Mouse (Mus musculus) cerebellum, postnatal 25 days (tissue): ENCODE results near the gene Rassf4.

ENCODE experiments used
- DNase-seq, 2 experiments: peaks; one replicate each; pipeline ENCODE4 v3.0.0; 2021; ENCODE audit warnings: mixed read lengths in 2 of 2

The Rassf4 gene

DNA sequence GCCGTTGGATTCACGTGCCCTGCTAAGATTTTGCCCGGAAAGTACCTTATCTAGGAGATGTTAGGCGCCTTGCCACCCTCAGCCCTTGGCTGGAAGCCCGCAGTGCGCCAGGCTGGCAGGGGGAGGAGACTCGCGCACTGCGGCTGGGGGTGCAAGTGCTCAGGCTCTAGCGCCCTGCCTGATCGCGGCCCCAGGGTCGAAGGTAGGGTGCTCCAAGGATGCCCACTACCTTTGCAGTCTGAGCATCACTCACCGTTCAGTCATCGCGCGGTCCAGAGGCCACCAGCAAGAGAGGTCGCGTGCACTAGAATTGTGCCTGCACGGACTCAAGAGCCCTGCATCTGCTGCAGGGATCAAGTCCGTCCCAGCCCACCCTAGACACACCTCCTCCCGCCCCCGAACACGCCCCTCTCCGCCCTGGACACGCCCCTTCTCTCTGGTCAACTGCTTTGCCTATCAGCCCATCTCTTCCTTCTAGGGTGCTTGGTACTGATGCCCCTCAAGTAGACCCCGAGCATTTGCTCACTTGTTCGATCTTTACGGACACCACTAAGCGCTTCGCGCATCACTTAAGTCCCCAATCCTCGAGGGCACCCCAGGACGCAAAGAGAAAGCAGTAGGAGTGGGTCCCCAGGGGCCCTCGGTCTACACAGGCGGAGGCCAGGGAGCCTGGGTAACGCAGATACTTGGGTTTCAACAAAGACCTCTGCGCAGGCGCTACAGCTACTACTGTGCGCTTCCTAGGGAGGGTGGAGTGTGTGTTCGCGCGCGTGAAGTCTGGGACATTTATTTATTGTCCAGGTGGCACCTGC, at the start of gene Rassf4:
Rassf4 (minus strand) TSS at position 482 of the 812 bp plus-strand sequence.
- peak; percentile 69 to 77 for DNase-seq

DNA sequence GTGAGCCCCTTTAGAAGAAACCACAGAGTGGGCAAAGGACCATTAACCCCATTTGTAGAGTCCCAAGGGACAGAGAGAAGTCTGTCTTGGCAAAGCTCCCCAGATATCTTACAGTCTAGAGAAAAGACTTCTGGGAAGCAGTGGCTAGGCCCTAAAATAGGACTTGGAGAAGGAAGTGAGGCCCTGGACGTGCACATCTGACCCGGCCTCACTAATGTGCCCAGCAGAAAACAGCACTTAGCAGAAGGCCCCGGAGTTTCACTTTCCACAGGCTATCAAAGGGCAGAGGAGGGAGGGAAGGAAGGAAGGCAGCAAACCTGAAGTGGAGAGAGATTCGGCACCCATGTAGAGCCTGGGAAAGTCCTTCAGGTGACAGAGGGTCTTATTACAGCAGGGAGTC, 45.2 kb upstream of the Rassf4 start:
- no peak for DNase-seq

DNA sequence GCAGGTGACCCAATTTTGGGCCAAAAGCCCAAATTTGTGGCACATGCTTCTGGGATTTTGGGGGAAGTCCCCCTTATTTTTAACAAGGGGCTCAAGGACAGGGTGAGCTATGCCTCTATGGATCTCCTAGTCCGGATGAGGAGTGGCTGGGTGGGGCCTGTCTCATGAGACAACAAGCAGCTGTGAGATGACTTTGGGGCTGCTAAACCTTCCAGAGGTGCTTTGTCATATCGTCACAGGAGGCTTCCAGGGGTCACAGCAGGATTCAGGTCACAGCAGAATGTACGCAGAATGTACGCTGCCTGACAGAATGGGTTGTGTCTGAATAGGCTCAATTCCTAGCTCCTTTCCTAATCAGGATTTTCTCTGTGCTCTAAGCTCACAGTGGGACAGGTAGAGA, 44.6 kb upstream of the Rassf4 start:
- no peak for DNase-seq

DNA sequence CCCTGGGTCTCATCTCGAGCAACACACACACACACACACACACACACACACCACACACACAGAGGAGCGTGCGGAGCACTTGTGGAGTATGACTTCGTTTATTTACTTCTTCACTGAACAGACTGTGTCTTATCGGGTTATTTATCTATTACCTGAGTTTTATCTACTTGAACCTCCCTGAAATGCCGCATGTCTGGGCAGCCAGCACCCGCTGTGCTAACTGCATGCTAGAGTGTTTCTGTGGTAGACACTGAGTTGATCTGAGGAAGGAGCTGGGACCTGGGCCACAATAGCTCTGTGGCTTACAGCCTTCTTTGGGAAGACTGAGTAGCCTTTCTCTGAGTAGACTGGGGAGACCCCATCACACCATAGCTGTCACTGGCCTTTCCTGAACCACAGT, 44.1 kb upstream of the Rassf4 start:
- no peak for DNase-seq

DNA sequence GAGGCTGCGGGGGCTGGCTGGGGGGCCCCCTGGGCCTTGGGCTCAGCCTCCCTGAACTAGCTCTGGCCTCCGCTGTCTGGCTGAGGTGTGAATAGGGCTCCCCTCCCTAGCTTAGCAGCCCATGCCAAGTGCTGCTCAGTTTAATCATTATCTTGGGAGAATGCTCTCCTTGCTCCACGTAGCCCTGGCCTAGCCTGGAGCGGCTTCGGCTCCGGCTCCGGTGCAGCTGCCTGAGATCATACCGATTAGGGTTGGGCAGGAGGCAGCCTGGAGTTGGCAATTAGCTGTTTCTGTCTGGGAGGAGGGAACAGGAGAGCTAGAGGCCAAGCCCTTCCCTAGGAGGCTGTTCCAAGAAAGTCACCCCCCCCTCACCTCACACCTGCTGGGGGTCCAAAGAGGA, 42.9 kb upstream of the Rassf4 start, which contains the start of gene Tmem72:
Tmem72 (minus strand) TSS at position 248 of the 400 bp plus-strand sequence.
- DNase-seq, result no peak

DNA sequence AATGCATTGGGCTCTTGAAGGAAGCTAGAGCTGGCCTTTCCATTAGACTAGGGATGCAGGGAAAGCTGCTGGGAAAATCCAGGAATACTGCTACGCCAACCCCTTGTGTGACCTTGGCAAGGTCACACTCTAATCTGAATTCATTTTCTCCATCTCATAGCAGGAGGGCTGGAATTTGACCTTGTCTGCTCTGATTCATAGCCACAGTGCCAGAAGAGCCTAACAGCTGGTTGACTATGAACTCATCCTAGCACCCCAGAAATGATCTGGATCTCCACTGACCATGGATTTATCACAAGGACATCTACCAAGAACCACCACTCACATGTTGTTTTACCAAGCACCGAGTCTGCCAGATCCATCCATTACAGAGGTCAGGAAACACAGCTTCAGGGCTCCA, 41.4 kb upstream of the Rassf4 start:
- no peak for DNase-seq

DNA sequence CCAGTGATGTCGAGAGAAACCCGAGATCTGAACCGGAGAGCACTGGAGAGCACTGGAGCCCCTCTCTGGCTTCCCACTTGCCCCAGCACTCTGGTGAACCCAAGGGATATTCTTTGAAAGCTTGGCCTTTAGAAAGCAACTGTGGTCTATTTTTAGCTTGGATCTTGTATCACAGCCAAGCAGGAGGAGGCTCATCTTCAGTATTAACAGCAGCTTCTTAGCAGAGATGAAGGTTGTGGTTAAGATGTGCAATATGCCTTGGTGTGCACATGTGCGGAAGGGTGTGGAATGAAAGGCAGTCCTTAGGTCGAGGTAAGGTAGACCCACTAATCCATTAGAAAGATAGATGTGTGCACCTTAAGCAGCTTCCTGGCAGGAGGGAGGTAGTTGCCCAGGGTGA, 40.8 kb upstream of the Rassf4 start:
- no peak for DNase-seq

DNA sequence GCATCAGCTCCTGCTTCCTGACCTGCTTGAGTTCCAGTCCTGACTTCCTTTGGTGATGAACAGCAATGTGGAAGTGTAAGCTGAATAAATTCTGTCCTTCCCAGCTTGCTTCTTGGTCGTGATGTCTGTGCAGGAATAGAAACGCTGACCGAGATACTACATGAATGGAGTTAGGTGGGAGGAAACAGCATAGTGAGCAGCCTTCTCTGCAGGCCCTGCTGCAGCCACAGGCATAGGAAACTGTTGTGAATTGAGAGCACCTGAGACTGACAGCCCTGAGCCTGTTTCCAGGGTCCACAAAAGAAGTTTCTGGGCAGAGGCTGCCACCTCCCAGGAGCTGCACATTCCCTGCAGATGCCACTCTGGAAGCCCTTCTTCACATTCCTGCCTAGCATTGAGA, 40.2 kb upstream of the Rassf4 start:
- no peak for DNase-seq

DNA sequence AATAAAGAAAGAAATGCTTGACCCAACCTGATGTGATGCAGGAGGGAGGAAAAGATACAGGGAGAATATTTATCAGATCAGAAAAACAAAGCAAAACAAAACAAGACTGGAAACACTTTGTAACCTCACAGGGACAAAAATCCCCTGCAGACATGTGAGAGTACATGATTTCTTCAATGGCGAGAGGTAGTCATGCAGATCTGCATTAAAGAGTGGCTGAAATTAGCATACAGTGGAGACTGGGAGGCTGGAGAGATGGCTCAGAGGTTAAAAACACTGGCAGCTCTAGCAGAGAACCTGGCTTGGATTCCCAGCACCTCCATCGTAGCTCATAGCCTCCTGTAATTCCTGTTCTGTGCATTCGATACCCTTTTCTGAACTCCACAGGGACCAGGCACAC, 38.8 kb upstream of the Rassf4 start:
- DNase-seq, result no peak

DNA sequence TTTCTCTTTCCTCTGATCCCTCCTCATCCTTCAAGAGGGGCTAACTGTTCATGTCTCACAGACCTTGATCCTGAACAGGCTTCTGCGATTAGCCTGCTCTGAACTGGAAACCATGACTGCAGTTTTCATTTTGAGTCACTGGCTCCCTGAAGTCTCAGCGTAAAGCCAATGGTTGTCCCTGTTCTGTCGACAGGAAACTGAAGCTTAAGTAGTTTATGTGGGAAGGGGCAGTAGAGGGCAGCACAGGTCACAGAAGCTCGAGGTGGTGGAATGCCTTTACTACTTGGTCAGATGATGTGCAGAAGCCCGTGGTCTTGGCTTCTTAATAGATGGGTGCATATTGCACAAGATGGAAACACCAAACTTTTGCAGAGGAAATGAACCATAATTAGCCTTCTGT, 38.3 kb upstream of the Rassf4 start:
- no peak for DNase-seq

DNA sequence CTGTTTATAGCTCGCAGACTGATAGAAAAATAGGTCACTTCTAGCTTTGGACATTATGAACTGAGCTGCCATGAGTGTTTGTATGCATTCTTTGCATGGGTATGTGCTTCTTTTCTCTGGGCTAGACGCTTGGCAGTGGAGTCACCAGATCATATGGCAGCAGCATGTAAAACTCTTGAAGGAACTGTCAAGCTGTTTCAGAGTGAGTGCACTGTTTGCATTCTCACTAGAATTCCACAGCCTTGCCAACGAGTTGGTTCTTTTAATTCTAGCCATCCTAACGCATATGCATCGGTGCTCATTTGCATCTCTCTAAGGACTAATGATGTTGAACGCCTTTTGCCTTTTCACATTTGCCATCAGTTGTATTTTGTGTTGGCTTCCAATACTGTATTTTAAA, 30.6 kb upstream of the Rassf4 start:
- DNase-seq, result no peak

DNA sequence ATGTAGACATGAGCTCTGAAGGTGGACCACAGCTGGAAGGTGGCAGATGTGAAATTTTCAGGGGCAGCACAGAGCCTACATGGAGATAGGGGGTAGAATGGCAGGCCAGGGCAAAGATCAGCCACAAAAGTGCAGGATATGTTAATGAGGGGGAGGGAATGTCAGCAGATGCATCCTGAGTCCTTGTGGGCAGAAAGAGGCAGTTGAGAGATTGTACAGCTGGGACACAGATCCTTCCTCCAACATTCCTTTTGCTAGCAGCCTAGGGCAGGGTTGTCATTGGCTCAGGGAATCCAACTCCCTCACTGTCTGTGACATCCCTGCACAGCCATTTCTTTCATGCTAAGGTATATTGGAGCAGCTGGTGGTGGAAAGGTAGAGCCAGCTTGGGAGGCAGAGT, 27.1 kb upstream of the Rassf4 start:
- no peak for DNase-seq

DNA sequence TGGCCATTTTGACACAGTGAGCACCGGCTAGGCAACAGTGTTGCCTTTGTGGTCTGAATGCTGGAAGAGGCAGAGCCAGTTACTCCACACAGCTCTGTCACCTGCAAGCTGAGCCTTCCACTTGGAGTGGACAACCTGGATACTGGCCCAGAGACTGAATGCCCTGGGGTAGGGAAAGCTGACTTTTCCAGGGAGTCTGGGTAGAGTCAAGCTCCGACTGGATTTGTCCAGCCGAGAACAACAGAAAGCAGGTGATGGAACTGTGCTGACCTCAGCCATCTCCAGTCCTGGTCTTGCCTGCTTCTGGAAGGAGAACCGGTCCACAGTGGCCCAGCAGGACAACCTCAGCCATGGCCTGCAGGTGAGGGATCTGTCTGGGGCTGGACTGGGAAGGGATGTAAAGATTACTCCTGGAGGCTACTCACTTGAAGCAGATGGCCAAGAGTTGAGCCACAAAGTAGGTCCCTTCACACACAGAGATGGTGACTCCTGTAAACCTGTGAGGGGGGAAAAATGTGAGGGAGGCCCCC, 24.2 kb upstream of the Rassf4 start:
- DNase-seq, result no peak

DNA sequence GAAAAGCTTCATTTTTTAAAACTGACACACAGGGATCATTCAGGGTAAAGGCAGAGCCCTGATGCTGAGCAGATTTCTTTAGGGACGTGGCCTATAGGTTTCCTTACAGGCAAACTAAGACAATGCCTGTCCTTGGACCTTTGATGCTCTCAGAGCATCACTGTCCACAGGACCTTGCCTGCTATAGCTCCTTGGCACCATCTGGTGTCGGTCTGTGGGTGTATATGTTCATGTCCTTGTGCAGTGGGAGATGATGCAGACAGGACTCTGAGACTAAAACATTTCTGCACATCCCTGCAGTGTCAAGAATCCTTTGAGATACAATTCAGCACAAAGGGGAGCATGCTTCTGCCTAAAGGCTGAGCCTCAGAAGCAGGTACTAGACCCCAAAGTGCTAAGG, 23.7 kb upstream of the Rassf4 start:
- DNase-seq, result no peak

DNA sequence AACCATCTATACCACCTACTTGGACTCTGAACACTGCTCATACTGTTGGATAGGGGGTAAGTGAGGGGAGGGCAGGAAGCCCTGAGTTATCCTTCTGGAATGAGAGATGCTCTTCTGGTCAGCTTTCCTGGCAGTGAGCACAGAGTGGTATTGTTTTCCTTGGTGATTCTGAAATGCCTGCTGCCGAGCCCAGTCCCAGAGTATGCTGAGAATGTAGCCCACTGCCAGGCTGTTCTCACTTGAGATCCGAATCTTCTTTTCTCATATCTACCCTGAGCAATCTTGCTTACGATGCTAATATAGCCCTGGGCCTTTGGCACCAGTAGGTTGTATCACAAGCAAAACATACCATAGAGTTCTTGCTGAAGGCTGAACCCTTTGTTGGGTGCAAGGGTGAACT, 20.6 kb upstream of the Rassf4 start:
- no peak for DNase-seq

DNA sequence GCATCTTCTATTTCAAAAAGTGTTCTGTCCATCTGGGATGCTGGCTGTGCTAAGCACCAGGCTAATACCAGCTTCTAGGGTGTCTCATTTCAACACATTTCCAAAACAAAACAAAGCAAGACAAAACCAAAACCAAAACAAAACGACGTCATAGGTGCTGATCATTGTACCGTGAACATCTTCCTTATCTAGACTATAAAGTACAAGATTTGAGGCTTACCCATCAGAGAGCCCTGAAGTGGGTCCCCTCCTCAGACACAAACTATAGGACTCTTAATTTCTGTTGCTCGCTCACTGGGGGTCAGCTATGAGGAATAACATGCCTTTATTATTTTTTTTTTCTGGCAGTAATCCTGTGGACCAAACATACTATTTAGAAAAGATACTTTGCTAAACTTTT, 19.9 kb upstream of the Rassf4 start:
- DNase-seq, result no peak

DNA sequence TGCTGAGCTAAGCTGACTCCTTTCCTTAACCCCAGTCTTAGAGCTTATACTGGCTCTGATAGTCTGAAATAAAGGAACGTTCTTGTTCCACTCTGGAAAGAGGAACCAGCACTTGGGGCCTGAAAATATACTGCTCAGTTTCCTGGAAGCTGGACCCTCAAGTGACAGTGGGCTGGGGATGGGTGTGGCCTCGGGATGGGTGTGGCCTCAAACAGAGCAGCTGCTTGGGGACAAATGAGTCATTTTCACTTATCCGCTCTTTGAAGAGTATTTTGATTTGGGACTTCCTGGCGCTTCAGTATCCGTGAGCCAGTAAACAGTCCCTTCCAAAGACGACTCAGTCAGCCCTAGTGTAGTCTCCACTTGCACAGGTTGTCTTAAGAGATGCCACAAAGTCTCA, 8.6 kb upstream of the Rassf4 start:
- no peak for DNase-seq

DNA sequence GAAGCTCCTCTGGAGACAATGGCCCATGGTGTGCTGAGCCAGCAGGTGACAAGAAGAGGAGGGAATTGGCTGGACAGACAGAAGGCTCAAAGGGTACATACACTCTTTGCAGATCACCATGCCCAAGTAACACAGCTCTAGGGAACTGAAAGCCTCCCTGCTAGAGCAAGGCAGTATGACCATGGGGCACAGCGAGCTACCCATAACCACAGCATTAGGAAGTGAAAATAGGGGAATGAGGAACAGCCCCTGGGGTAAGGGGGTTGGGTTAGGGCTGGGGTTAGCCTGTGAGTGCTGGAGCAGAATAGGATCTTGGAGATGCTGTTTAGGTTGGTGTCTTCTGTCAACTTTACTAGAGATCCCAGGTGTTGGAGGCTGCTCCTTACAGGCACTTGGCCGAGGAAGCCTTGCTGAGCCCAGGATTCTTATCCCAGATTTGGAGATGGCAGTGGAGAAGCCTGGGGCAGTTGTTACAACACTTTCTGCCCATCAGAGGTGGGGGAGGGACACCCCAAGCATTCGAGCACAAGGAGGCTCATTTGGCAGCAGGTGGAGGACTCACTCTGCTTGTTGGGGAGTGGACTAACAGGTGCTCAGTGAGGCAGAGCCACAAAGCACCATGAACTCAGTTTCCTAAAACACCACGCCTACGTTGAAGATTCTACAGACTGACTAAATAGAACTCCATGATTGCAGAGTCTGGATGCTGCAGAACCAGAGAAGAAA, 6.0 kb upstream of the Rassf4 start:
- DNase-seq, result no peak

DNA sequence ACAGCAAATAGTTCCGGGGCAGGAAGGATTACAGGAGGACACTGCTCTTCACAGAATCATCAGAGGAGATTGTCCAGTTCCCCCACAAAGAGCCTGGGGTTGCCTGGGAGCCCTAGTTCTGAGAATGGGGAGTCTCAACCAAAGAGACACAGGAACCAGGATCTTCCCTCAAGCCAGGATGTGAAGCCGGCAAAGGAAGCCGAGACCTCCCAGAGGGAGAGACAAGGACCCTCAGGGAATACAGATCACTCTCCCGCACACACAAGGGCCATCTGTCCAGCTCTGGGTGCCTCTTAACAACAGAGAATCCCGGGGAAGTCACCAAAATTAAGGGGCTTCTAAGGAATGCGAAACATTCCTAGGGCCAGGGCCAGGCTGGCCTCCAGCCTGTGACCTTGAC, 3.6 kb upstream of the Rassf4 start:
- no peak for DNase-seq

DNA sequence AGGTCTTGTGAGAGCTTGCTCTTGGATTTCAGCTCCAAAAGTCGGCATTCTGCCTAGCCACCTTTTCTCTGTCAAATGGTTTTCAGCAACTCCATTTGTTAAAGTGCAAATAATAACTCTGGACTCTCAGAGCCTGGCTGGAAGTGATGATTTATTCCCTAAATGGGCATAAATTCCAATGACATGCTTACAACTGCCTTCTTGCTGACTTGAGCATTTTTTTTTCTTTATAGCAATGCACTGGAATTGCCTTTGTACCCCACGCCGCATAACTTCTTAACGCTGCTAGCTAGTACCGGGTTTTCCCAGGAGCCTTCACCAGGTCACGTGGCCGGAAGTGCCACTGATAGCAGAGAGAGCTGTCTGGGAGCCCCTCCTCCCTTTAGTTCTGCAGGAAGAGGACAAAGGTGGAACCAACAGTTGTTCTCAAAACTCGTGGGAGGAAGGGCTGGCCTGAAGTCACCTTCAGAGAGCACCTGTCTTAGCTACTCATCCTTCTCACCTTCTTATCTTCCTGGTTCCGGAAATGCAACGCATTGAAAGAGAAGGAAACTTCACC, 2.7 kb upstream of the Rassf4 start:
- DNase-seq, result no peak

DNA sequence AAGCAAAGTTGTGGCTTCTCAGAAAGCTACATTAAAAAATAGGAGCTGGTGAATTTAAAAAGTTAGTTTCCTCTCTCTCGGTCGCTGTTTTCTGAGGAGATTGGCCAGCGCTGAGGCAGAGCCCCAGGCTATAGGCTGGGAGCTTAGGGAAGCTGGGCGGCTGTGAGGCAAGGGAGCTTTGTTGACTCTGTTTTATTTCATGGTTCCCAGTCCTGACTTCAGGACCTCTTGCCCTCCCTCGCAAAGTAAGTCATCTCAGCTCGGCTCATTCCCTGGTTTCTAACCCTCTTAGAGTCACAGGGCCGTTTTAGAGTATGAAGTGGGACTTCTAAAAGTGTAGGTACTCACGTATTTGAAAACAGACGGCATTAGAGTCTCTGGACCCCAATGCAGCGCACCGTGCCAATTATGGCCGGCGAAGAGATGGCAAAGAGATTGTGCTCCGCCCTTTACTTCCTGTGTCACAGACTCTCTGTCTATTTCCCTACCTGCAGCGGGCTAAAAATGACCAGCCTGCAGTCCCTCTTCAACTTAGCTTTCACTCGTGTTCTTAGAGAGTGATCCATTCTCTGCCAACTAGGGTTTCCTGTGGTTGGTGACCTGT, 633 bp upstream of the Rassf4 start:
- no peak for DNase-seq

DNA sequence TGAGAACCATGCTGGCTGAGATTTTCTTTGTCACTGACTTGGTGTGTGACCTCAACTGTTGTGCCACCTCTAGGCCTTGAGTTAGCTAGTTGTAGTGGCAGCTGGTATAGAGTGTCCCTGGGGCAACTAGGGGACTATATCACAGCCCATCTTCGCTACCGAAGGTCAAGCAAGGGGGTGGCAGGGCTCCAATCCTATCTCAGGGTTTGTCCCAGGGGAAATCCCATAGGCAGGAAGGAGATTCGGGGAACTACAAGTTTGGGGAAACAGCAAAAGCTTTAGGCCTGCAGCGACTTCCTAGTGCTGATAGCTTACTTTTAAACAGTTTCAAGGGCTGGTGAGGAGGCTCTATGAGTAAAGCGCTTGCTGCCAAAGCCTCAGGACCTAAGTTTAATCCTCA, 1.4 kb downstream of the Rassf4 start:
- no peak for DNase-seq

DNA sequence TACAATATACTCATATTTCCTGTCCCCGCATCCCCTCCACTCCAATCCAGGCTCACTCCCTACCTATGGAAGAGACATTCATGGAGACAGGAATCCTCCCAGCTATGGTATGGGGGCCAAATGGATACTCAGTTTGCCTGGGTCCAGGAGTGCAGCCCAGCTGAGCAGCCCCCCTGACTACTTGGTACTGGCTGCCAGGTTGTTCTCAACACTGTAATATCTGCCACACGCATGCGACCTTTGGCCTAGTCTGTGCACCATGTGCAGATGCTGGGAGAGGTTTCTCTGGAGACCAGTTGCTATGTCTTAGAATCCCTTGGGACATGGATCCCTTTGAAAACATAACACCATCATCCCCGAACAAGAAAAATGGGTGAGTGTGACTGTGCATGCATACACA, 2.0 kb downstream of the Rassf4 start:
- no peak for DNase-seq

DNA sequence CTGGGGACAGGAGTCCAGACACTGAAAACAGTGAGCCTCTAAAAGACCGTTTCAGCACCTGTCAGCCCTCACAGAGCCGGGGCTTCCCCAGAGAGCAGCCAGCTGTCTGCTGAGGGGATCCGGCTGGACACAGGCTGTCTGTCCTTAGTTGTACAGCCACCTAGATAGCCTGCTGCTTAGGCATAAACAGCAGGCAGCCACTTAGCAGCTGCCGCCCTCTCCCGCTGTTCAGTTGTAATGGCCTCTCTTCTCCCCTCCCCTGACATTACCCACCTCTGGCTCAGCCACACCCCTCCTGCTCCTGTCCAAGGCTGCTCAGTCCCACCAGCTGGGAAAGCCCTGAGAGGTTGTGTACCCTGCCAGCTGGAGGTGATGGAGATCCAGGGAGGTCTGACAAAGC, 2.7 kb downstream of the Rassf4 start:
- DNase-seq, result no peak
